Mouse (Mus musculus): ENCODE measurements around the gene Tmem14c.

GRCm38 (mm10) chr13:41067618-41068017 lies 51.5 kb downstream of the Tmem14c start:
- no peak for TF ChIP-seq CTCF (IDR thresholded peaks at IDR 0.05; ENCODE audit: low read depth, low read length)
- no peak for TF ChIP-seq POLR2A (IDR thresholded peaks at IDR 0.05; ENCODE audit: extremely low read depth, insufficient read depth, low read length)
